Mouse (Mus musculus) megakaryocyte, embryonic 14.5 days (primary cell): Measurements from ENCODE around the gene Nell2.

ENCODE experiments used
- FLI1 ChIP-seq: IDR thresholded peaks from 2 replicates; pipeline ENCODE4 v1.6.1; 2012; ENCODE audit warnings: low read length, inconsistent platforms, mixed read lengths
- GATA1 ChIP-seq: IDR thresholded peaks from 3 replicates; pipeline ENCODE4 v1.6.1; 2012; ENCODE audit warnings: mixed read lengths, low read length, inconsistent platforms, borderline replicate concordance

- no peak for TF ChIP-seq GATA1
- TF ChIP-seq FLI1: no peak
These were observed 193.7 kb downstream of the Nell2 start for GRCm38 (mm10) chr15:95334323-95335296.
